Mouse (Mus musculus) cerebellum, adult 2 months (tissue): ENCODE measurements at regions not wholly inside any gene's neighbourhood (a gene's known extent, or its start where the extent isn't known, plus 50 kb on each side); places are given as distances from the start of the nearest gene placed in this dataset.
A peak's percentile ranks its signal among the peaks of the same experiment; 100 is the strongest.

Experiments used
- DNase-seq, 2 experiments: peaks; one replicate each; pipeline ENCODE4 v3.0.0; 2021
- H3K27ac ChIP-seq: fragments of 200-500 bp; 2 replicates; pipeline ENCODE4 v1.5.1; 2012; ENCODE audit warnings: low read length, control low read depth, inconsistent platforms; ENCODE audit not compliant: insufficient read depth
- H3K27me3 ChIP-seq: fragments of 200-500 bp; 2 replicates; pipeline ENCODE4 v1.6.1; 2012; ENCODE audit warnings: inconsistent platforms, mild to moderate bottlenecking, low read length, moderate library complexity; ENCODE audit not compliant: control insufficient read depth, insufficient read depth
- H3K4me1 ChIP-seq: fragments of 200-500 bp; 2 replicates; pipeline ENCODE4 v1.6.1; 2011; ENCODE audit warnings: low read length; ENCODE audit not compliant: control insufficient read depth, insufficient read depth
- H3K4me3 ChIP-seq: fragments of 200-500 bp; replicated peaks from 2 replicates; pipeline ENCODE3; 2011; ENCODE audit warnings: mild to moderate bottlenecking, low read depth, low read length, control low read depth; ENCODE audit not compliant: insufficient read depth
- CTCF ChIP-seq: fragments of 200-500 bp; IDR thresholded peaks from 2 replicates; pipeline ENCODE4 v1.5.1; 2011; ENCODE audit warnings: low read depth, mild to moderate bottlenecking, control low read depth, low read length, moderate library complexity, borderline replicate concordance; ENCODE audit not compliant: insufficient read depth
- POLR2A ChIP-seq: fragments of 200-500 bp; IDR thresholded peaks from 2 replicates; pipeline ENCODE4 v1.6.1; 2011; ENCODE audit warnings: low read length, control low read depth, borderline replicate concordance; ENCODE audit not compliant: insufficient read depth
- WGBS: fragments of 180-500 bp; shearing (Covaris S2); methylation state at CpG from one replicate; pipeline ENCODE4 v1.1.7; 2018; 5-methylcytosine and 5-hydroxymethylcytosine counted together

GRCm38 (mm10) chr15:85667906-85668590 is 66.7 kb upstream of the Ppara start:
- peak overlapping the region; percentile 61 for H3K4me3 ChIP-seq
- DNase-seq = no peak
- H3K27me3 ChIP-seq = no peaks in the 10 kb centered on the region
- 15% methylated on average over 7 of the region's 7 CpGs for WGBS
- H3K4me1 ChIP-seq = peaks cover 12% of the 10 kb centered on the region
- TF ChIP-seq CTCF = no peak
- no peak for TF ChIP-seq POLR2A
- peak overlapping the region; percentile 94 for H3K27ac ChIP-seq

GRCm38 (mm10) chr15:85668871-85669651 is 65.7 kb upstream of the Ppara start:
- DNase-seq = peak in 1 of 2 experiments; percentile 44
- H3K4me1 ChIP-seq = peaks cover 7% of the 10 kb centered on the region
- H3K4me3 ChIP-seq = peak overlapping the region; percentile 37
- 2% methylated on average over 9 of the region's 9 CpGs for WGBS
- H3K27me3 ChIP-seq = no peaks in the 10 kb centered on the region
- TF ChIP-seq CTCF = no peak
- TF ChIP-seq POLR2A = no peak
- peak overlapping the region; percentile 100 for H3K27ac ChIP-seq

- Histone ChIP-seq H3K27ac (peak overlapping the region; percentile 100), H3K4me1 (peaks cover 8% of the 10 kb centered on the region), H3K4me3 (peak overlapping the region; percentile 63), H3K27me3 (no peaks in the 10 kb centered on the region)
- DNase-seq = peak; percentile 88 to 91
- 2% methylated on average over 15 of the region's 15 CpGs for WGBS
- TF ChIP-seq CTCF (no peak), POLR2A (peak; percentile 53; the same call in 1 of the 2 replicates)
These were observed 65.1 kb upstream of the Ppara start for GRCm38 (mm10) chr15:85669652-85670175.

GRCm38 (mm10) chr15:85670176-85670788 is 64.5 kb upstream of the Ppara start:
- H3K4me1 ChIP-seq = peaks cover 8% of the 10 kb centered on the region
- 0 out of 2 replicates have a peak, but pooled peaks have one; percentile 12 for TF ChIP-seq POLR2A
- TF ChIP-seq CTCF = no peak

GRCm38 (mm10) chr15:85670789-85671700 is 63.7 kb upstream of the Ppara start:
- TF ChIP-seq CTCF (no peak), POLR2A (peak; percentile 32; the same call in 1 of the 2 replicates)
- peak overlapping the region; percentile 63 for H3K4me3 ChIP-seq
- H3K4me1 ChIP-seq = peaks cover 13% of the 10 kb centered on the region
- H3K27me3 ChIP-seq = no peaks in the 10 kb centered on the region
- peak; percentile 86 to 91 for DNase-seq
- H3K27ac ChIP-seq = peak overlapping the region; percentile 100
- WGBS = under 1% methylated on average over 117 of the region's 141 CpGs

More at GRCm38 (mm10) chr15:85670176-85670788, 64.5 kb upstream of the Ppara start:
- H3K27ac ChIP-seq = peak overlapping the region; percentile 100
- peak; percentile 83 to 91 for DNase-seq
- WGBS = under 1% methylated on average over 59 of the region's 64 CpGs
- H3K27me3 ChIP-seq = no peaks in the 10 kb centered on the region
- peak overlapping the region; percentile 63 for H3K4me3 ChIP-seq

GRCm38 (mm10) chr15:85671701-85672191 is 63.0 kb upstream of the Ppara start:
- H3K27me3 ChIP-seq = no peaks in the 10 kb centered on the region
- H3K4me1 ChIP-seq = peaks cover 17% of the 10 kb centered on the region
- peak; percentile 75 to 83 for DNase-seq
- TF ChIP-seq POLR2A = no peak
- TF ChIP-seq CTCF = no peak
- peak overlapping the region; percentile 58 for H3K4me3 ChIP-seq
- H3K27ac ChIP-seq = peak overlapping the region; percentile 100
- WGBS = under 1% methylated on average over 50 of the region's 50 CpGs
